ENCODE assay signal across 21 mouse cellular contexts in the genomic region with DNA sequence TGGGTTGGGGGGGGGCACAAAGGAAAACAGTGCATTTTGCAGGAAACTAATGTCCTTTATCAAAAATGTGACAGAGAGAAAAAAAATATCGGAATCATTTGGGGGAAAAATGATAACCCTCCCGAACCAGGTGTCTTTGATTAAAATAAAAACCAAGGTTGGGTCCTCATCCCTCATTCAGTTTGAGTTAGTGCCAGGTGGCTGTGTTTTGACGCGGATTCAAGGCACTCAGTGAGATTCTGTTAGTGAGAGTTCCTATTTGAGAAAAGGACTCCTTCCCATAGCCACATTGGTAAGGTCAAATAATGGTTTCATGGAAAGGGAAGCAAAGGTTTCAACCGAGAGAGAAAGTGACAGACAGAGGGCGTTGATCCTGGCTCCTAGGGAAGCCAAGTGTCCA.
A peak's percentile ranks its signal among the peaks of the same experiment; 100 is the strongest.
DNase-seq lines count a peak whose midpoint lies in the region; ATAC-seq and TF ChIP-seq lines count a peak whose summit lies in the region.
"Had no signal": no experiment of that assay in that cellular context is flagged by ENCODE, and none has a peak within 500 bp of the region (broad histone marks: within the 10 kb centered on the region; RNA-seq: fewer than 3 reads in every experiment).

No protein-coding gene starts in this region.

- WGBS in forebrain, embryonic 12.5 days = 38% methylated on average over 6 of the region's 6 CpGs
- WGBS in forebrain, postnatal 0 days = 37% methylated on average over 6 of the region's 6 CpGs
- 54% methylated on average over 6 of the region's 6 CpGs for WGBS in hindbrain, embryonic 11.5 days
- WGBS in hindbrain, embryonic 13.5 days = 59% methylated on average over 6 of the region's 6 CpGs
- 39% methylated on average over 6 of the region's 6 CpGs for WGBS in midbrain, embryonic 14.5 days

- H3K4me3 ChIP-seq in forebrain, embryonic 12.5 days (replicated peaks) = no peak overlapping the region
- no peak overlapping the region for H3K4me3 ChIP-seq in forebrain, postnatal 0 days (ENCODE audit: low read depth, low read length)
- H3K4me3 ChIP-seq in hindbrain, embryonic 11.5 days (ENCODE audit: low read depth, low read length) = no peak overlapping the region
- H3K4me3 ChIP-seq in hindbrain, embryonic 13.5 days = no peak overlapping the region
- H3K4me3 ChIP-seq in midbrain, embryonic 14.5 days (replicated peaks; ENCODE audit: low read depth, low read length) = no peak overlapping the region
- H3K4me3 ChIP-seq: embryonic facial prominence, embryonic 12.5 days had no signal

- H3K36me3 ChIP-seq in forebrain, embryonic 12.5 days (replicated peaks) = no peaks in the 10 kb centered on the region
- H3K36me3 ChIP-seq in forebrain, postnatal 0 days (ENCODE audit: insufficient read depth) = no peaks in the 10 kb centered on the region
- H3K36me3 ChIP-seq in hindbrain, embryonic 11.5 days (ENCODE audit: control insufficient read depth, insufficient read depth, low read length) = no peaks in the 10 kb centered on the region
- no peaks in the 10 kb centered on the region for H3K36me3 ChIP-seq in hindbrain, embryonic 13.5 days
- no peaks in the 10 kb centered on the region for H3K36me3 ChIP-seq in midbrain, embryonic 14.5 days (ENCODE audit: control insufficient read depth, insufficient read depth, low read length)
- H3K36me3 ChIP-seq: embryonic facial prominence, embryonic 12.5 days; G1E; heart, embryonic 13.5 days; hindbrain, embryonic 15.5 days had no signal

- no peak overlapping the region for H3K4me2 ChIP-seq in forebrain, embryonic 12.5 days
- no peak overlapping the region for H3K4me2 ChIP-seq in forebrain, postnatal 0 days (ENCODE audit: low read depth)
- H3K4me2 ChIP-seq in hindbrain, embryonic 11.5 days (replicated peaks; ENCODE audit: low read depth, low read length) = no peak overlapping the region
- no peak overlapping the region for H3K4me2 ChIP-seq in hindbrain, embryonic 13.5 days
- H3K4me2 ChIP-seq in midbrain, embryonic 14.5 days (ENCODE audit: low read length) = peak overlapping the region; percentile 22; the same call in 1 of the 2 replicates

- ATAC-seq in forebrain, embryonic 12.5 days (ENCODE audit: low FRiP score) = no peak
- ATAC-seq in forebrain, postnatal 0 days = no peak
- no peak for ATAC-seq in hindbrain, embryonic 11.5 days (ENCODE audit: low FRiP score)
- ATAC-seq in hindbrain, embryonic 13.5 days (ENCODE audit: low FRiP score) = no peak
- no peak for ATAC-seq in midbrain, embryonic 14.5 days (ENCODE audit: low FRiP score, low TSS enrichment)
- ATAC-seq: CD4-positive, CD25-positive, alpha-beta regulatory T cell, adult 4 months; intestine, embryonic 16.5 days had no signal

- no peak overlapping the region for H3K9ac ChIP-seq in forebrain, embryonic 12.5 days
- H3K9ac ChIP-seq in forebrain, postnatal 0 days = no peak overlapping the region
- no peak overlapping the region for H3K9ac ChIP-seq in hindbrain, embryonic 11.5 days (ENCODE audit: low read depth, low read length)
- H3K9ac ChIP-seq in hindbrain, embryonic 13.5 days = no peak overlapping the region
- H3K9ac ChIP-seq in midbrain, embryonic 14.5 days (replicated peaks; ENCODE audit: low read length) = no peak overlapping the region
- H3K9ac ChIP-seq: embryonic facial prominence, embryonic 12.5 days; heart, embryonic 13.5 days; hindbrain, embryonic 15.5 days had no signal

- no peak for TF ChIP-seq CTCF in forebrain, postnatal 0 days (IDR thresholded peaks at IDR 0.05; ENCODE audit: low read depth)

- DNase-seq in embryo, embryonic 10 days (ENCODE audit: low spot score) = peak; percentile 16
- no peak for DNase-seq in embryo, embryonic 10.5 days (ENCODE audit: low spot score)
- DNase-seq in forebrain, postnatal 0 days = no peak
- DNase-seq in hindbrain, embryonic 11.5 days (ENCODE audit: low spot score) = peak; percentile 10
- no peak for DNase-seq in midbrain, embryonic 14.5 days
- DNase-seq: adrenal gland, adult 8-10 months; adrenal gland, postnatal 36 days; B cell, adult 2 months; cerebellum, adult 2 months; cerebellum, postnatal 10 days; gastrocnemius, postnatal 36 days; heart, adult 11 months; heart, postnatal 36 days had no signal

- 0 out of 2 replicates have a peak overlapping the region, but pooled peaks have one; percentile 42 for H3K27ac ChIP-seq in forebrain, embryonic 12.5 days
- no peak overlapping the region for H3K27ac ChIP-seq in forebrain, postnatal 0 days (ENCODE audit: low read depth, low read length)
- H3K27ac ChIP-seq in hindbrain, embryonic 11.5 days (ENCODE audit: low read depth, low read length) = no peak overlapping the region
- H3K27ac ChIP-seq in hindbrain, embryonic 13.5 days = no peak overlapping the region
- H3K27ac ChIP-seq in midbrain, embryonic 14.5 days (replicated peaks; ENCODE audit: low read depth, low read length) = no peak overlapping the region
- H3K27ac ChIP-seq: embryonic facial prominence, embryonic 12.5 days; heart, embryonic 13.5 days; hindbrain, embryonic 15.5 days had no signal

- H3K9me3 ChIP-seq in forebrain, embryonic 12.5 days = no peaks in the 10 kb centered on the region
- no peaks in the 10 kb centered on the region for H3K9me3 ChIP-seq in forebrain, postnatal 0 days (ENCODE audit: low read length)
- no peaks in the 10 kb centered on the region for H3K9me3 ChIP-seq in hindbrain, embryonic 11.5 days (ENCODE audit: control insufficient read depth, low read length)
- H3K9me3 ChIP-seq in hindbrain, embryonic 13.5 days = no peaks in the 10 kb centered on the region
- no peaks in the 10 kb centered on the region for H3K9me3 ChIP-seq in midbrain, embryonic 14.5 days (ENCODE audit: control insufficient read depth, low read length)
- H3K9me3 ChIP-seq: embryonic facial prominence, embryonic 12.5 days; heart, embryonic 13.5 days; hindbrain, embryonic 15.5 days had no signal

- H3K4me1 ChIP-seq in forebrain, embryonic 12.5 days = peaks cover 41% of the 10 kb centered on the region
- peaks cover 8% of the 10 kb centered on the region for H3K4me1 ChIP-seq in forebrain, postnatal 0 days (ENCODE audit: insufficient read depth)
- 0 out of 2 replicates have a peak, but pooled peaks cover 2% of the 10 kb centered on the region for H3K4me1 ChIP-seq in hindbrain, embryonic 11.5 days (replicated peaks; ENCODE audit: control insufficient read depth, insufficient read depth, low read length)
- peaks cover 23% of the 10 kb centered on the region for H3K4me1 ChIP-seq in hindbrain, embryonic 13.5 days (replicated peaks)
- H3K4me1 ChIP-seq in midbrain, embryonic 14.5 days (ENCODE audit: control insufficient read depth, insufficient read depth, low read length) = peaks cover 33% of the 10 kb centered on the region

- no peaks in the 10 kb centered on the region for H3K27me3 ChIP-seq in forebrain, embryonic 12.5 days
- H3K27me3 ChIP-seq in forebrain, postnatal 0 days (ENCODE audit: insufficient read depth, low read length) = no peaks in the 10 kb centered on the region
- no peaks in the 10 kb centered on the region for H3K27me3 ChIP-seq in hindbrain, embryonic 11.5 days (ENCODE audit: control insufficient read depth, insufficient read depth, low read length)
- H3K27me3 ChIP-seq in hindbrain, embryonic 13.5 days = 0 out of 2 replicates have a peak, but pooled peaks cover 4% of the 10 kb centered on the region
- no peaks in the 10 kb centered on the region for H3K27me3 ChIP-seq in midbrain, embryonic 14.5 days (ENCODE audit: control insufficient read depth, insufficient read depth, low read length)
- H3K27me3 ChIP-seq: heart, embryonic 13.5 days had no signal

Comparison
In these comparisons a context has a peak if more than half of its experiments do, and no peak if none do; other contexts are left out.
1. DNase-seq: peak in embryo, embryonic 10 days (single experiment) and hindbrain, embryonic 11.5 days (single experiment); none in embryo, embryonic 10.5 days (single experiment), forebrain, postnatal 0 days (single experiment) and midbrain, embryonic 14.5 days (single experiment).